Mouse (Mus musculus): ENCODE results near the gene Olfr57.
"Not testable (repeated sequence)": the region's sequence is repeated elsewhere in the genome, so short reads cannot be mapped to it uniquely, and the experiment has no call there.

The Olfr57 gene

GRCm38 (mm10) chr10:79028441-79028840 is at the start of gene Olfr57:
Gene Olfr57, plus strand, starts transcription at chr10:79028741.
- DNase-seq (ENCODE audit: extremely low read depth, insufficient read length, low spot score) = no peak

GRCm38 (mm10) chr10:78980750-78981149 is 47.8 kb upstream of the Olfr57 start, which contains the start of gene Olfr1352:
Gene Olfr1352, plus strand, starts transcription at chr10:78981050.
- no peak for DNase-seq (ENCODE audit: extremely low read depth, insufficient read length, low spot score)

DNA sequence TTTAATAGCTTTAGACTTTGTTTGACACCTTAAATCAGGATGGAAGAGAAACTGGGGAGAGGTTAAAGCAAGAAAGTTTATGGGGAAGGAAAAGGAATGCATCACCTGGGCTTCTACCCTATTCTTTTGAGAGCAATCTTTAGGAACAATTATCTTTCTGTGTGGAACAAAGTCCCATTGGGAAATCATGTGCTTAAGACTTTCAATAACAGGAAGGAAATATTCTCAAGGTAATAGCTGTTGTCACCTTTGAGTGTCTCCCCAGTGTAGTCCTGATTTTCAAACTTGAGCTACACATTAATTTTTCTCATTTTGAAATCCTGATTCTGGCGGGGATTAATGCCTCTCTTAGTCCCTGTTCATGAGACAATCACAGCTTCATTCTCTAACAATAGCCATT is 16.4 kb upstream of the Olfr57 start, which contains the start of gene Olfr1351:
Gene Olfr1351, plus strand, starts transcription at position 301 of the 400 bp plus-strand sequence.
- DNase-seq (ENCODE audit: extremely low read depth, insufficient read length, low spot score) = no peak

- DNase-seq (ENCODE audit: extremely low read depth, insufficient read length, low spot score) = not testable (repeated sequence)
Measured at GRCm38 (mm10) chr10:79042457-79042856, 13.9 kb downstream of the Olfr57 start.

GRCm38 (mm10) chr10:79057370-79057769 is 28.8 kb downstream of the Olfr57 start:
- not testable (repeated sequence) for DNase-seq (ENCODE audit: extremely low read depth, insufficient read length, low spot score)
